Mouse (Mus musculus) ES-E14 (cell line): ENCODE measurements around the gene Nptxr. TPM values are rescaled to one million over a fixed set of nuclear protein-coding genes. Genes with fewer than 3 reads are reported as not detected.

ENCODE experiments used
- DNase-seq: peaks from one replicate; pipeline ENCODE4 v3.0.0-alpha.2; 2013; ENCODE audit warnings: low read depth, low spot score
- H3K27ac ChIP-seq: 2 replicates; pipeline ENCODE4 v1.5.1; 2012; ENCODE audit warnings: low read depth, mild to moderate bottlenecking, low read length, moderate library complexity, mixed read lengths; ENCODE audit not compliant: poor library complexity, insufficient read depth, severe bottlenecking
- H3K36me3 ChIP-seq: 2 replicates; pipeline ENCODE4 v1.6.1; 2012; ENCODE audit warnings: mild to moderate bottlenecking, low read length, moderate library complexity, mixed read lengths; ENCODE audit not compliant: control insufficient read depth, poor library complexity, insufficient read depth, severe bottlenecking
- H3K4me1 ChIP-seq, 2 experiments: fragments of 150-350 bp in 1 of 2; sonication (generic) in 1 of 2; 2 replicates each; pipeline ENCODE4 v1.6.1; 2012; ENCODE audit warnings: low read length in 2 of 2, mild to moderate bottlenecking in 1 of 2, mixed read lengths in 1 of 2; ENCODE audit not compliant: control insufficient read depth in 2 of 2, insufficient read depth in 2 of 2, poor library complexity in 1 of 2
- H3K4me3 ChIP-seq, 2 experiments: fragments of 150-350 bp in 1 of 2; sonication (generic) in 1 of 2; 2 replicates each; pipeline ENCODE4 v1.5.1; 2012; ENCODE audit warnings: low read length in 2 of 2, low read depth in 1 of 2, mild to moderate bottlenecking in 1 of 2, mixed read lengths in 1 of 2; ENCODE audit not compliant: insufficient read depth in 1 of 2, poor library complexity in 1 of 2, severe bottlenecking in 1 of 2
- H3K9ac ChIP-seq: 2 replicates; pipeline ENCODE4 v1.6.1; 2012; ENCODE audit warnings: low read depth, mild to moderate bottlenecking, low read length, mixed read lengths; ENCODE audit not compliant: poor library complexity, insufficient read depth, severe bottlenecking
- H3K9me3 ChIP-seq: fragments of 150-350 bp; sonication (generic); 2 replicates; pipeline ENCODE4 v1.6.1; 2012; ENCODE audit warnings: low read depth, mild to moderate bottlenecking, low read length; ENCODE audit not compliant: control insufficient read depth, insufficient read depth
- CHD2 ChIP-seq: IDR thresholded peaks from 2 replicates; pipeline ENCODE4 v1.6.1; 2014; ENCODE audit warnings: mild to moderate bottlenecking, low read depth, low read length, inconsistent platforms
- HCFC1 ChIP-seq: IDR thresholded peaks from 2 replicates; pipeline ENCODE4 v1.6.1; 2012; ENCODE audit warnings: low read length, inconsistent platforms, borderline replicate concordance; ENCODE audit not compliant: insufficient read depth
- MAFK ChIP-seq: IDR thresholded peaks from 2 replicates; pipeline ENCODE4 v1.6.1; 2014; ENCODE audit warnings: mild to moderate bottlenecking, low read depth, low read length, inconsistent platforms; ENCODE audit not compliant: insufficient read depth
- ZC3H11A ChIP-seq: IDR thresholded peaks from 2 replicates; pipeline ENCODE4 v1.6.1; 2012; ENCODE audit warnings: low read depth, mild to moderate bottlenecking, inconsistent platforms, low read length, borderline replicate concordance
- ZNF384 ChIP-seq: IDR thresholded peaks from 2 replicates; pipeline ENCODE4 v1.6.1; 2012; ENCODE audit warnings: low read depth, low read length, inconsistent platforms
- in situ Hi-C, 2 experiments: fragments of 600-800 bp; cut with MboI; formaldehyde crosslinking; loops; one replicate each; pipeline ENCODE4 v1.15.1; 2025; ENCODE audit warnings: low sequenced_read_pairs in 2 of 2, inconsistent platforms in 1 of 2; ENCODE audit not compliant: unreplicated experiment in 2 of 2
- total RNA-seq: library from RNA; depleted of rRNA; stranded (reverse); fragments of 300-350 nt; gene quantifications from 2 replicates; pipeline ENCODE4 v1.2.3, GENCODE M21; 2012

The Nptxr gene
- total RNA-seq, 1 experiment: 7.9 TPM

DNA sequence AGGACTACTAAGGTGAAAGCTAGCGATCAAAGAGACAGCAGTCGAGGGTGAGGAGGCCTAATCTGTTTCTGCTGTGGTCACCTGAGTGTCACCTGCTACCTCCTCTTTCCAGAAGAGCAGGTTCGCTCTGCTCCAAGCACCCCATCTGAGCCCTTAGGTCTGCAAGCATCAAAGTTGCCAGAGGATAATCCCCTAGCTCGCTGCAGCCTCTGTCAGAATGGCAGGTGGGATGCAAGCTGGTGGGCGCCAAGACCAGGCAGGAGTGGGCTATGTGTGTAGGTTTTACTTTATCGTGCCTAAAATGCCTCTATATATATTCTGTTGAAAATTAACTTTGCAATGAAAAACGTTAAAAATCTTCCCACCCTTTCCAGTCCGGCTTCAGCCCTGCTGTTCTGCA lies 680 bp upstream of the Nptxr start:
- in situ Hi-C loops: no loop called here
- no peak overlapping the region for H3K4me3 ChIP-seq
- no peaks in the 10 kb centered on the region for H3K9me3 ChIP-seq
- H3K36me3 ChIP-seq: no peaks in the 10 kb centered on the region
- H3K9ac ChIP-seq: no peak overlapping the region
- H3K4me1 ChIP-seq: peaks cover 0 to 5% of the 10 kb centered on the region in 2 experiments; a peak in 1 of 4 replicates
- no peak for TF ChIP-seq MAFK
- no peak for TF ChIP-seq HCFC1
- TF ChIP-seq ZC3H11A: no peak
- no peak for TF ChIP-seq ZNF384
- TF ChIP-seq CHD2: no peak
- no peak for DNase-seq
- H3K27ac ChIP-seq: no peak overlapping the region

DNA sequence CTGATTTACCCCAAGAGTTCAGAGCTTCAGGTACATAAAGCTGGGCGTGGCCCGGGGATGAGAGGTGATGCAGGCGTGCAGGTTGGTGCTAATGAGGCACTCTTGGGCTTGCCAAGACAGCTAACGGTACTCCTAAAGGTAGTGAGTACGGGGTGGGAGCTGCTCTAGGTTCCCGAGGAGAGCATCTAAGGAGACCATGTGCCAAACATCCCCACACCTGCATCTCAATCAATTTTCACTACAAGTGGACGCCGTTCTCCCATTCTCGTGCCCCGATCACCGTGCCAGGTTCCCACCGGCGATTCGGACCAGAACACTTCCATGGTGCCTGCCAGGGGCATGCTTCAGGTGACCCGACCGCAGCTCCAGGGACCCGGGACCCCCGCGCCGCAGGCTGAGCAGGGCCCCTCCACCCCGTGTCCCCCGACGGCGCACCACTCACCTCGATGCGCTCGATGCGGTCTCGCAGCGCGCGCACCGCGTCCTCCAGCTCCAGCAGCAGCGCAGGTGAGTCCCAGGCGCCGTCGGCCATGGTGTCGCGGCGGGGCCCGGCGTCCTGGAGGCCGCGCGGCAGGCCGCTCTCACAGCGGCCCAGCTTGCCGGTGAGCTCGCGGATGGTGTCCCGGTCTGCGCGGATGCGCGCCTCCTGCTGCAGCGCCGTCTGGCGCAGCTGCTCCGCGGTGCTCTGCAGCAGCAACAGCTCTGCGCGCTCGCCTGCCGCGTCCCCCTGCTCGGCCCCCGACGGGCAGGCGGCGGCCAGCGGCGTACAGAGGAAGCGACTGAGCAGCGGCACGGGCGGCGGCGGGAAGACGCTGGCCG lies 824 bp downstream of the Nptxr start:
- Histone ChIP-seq H3K4me1 (peaks cover 0 to 5% of the 10 kb centered on the region in 2 experiments; a peak in 1 of 4 replicates), H3K4me3 (peak overlapping the region; percentile 67 to 77), H3K36me3 (no peaks in the 10 kb centered on the region), H3K27ac (no peak overlapping the region), H3K9ac (peak overlapping the region; percentile 58), H3K9me3 (no peaks in the 10 kb centered on the region)
- in situ Hi-C loops: no loop called here
- TF ChIP-seq ZNF384: no peak
- no peak for DNase-seq

DNA sequence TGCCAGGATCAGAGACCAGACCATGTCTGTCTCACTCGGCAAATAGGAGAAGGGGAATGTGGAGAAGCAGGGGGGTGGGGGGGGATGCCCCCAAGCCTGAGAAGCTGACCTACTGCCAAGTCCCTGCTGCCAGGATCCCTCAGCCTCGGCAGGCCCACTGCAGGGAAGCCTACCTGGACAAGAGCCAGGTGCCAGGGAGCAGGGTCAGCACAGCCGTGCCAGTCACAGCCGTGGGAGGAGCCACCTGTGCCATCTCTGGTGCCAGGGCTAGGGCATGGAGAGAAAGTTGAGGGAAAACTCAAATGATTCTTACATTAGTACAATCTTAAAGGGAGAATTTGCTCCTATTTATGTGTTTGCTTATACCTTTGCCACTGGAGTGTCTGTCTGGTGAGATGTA lies 2.3 kb downstream of the Nptxr start:
- Histone ChIP-seq H3K27ac (no peak overlapping the region), H3K4me1 (peaks cover 0 to 5% of the 10 kb centered on the region in 2 experiments; a peak in 1 of 4 replicates), H3K9me3 (no peaks in the 10 kb centered on the region), H3K4me3 (no peak overlapping the region), H3K36me3 (no peaks in the 10 kb centered on the region), H3K9ac (no peak overlapping the region)
- in situ Hi-C loops: no loop called here
- no peak for DNase-seq
- no peak for TF ChIP-seq ZC3H11A
- no peak for TF ChIP-seq HCFC1
- no peak for TF ChIP-seq ZNF384

GRCm38 (mm10) chr15:79801646-79802045 lies 2.9 kb downstream of the Nptxr start:
- Histone ChIP-seq H3K4me3 (no peak overlapping the region), H3K27ac (no peak overlapping the region), H3K36me3 (no peaks in the 10 kb centered on the region), H3K9ac (no peak overlapping the region), H3K4me1 (peaks cover 0 to 5% of the 10 kb centered on the region in 2 experiments; a peak in 1 of 4 replicates), H3K9me3 (no peaks in the 10 kb centered on the region)
- DNase-seq: no peak
- in situ Hi-C loops: no loop called here
- TF ChIP-seq HCFC1: no peak
- TF ChIP-seq MAFK: no peak
- no peak for TF ChIP-seq ZNF384
- TF ChIP-seq CHD2: no peak
- no peak for TF ChIP-seq ZC3H11A

- Histone ChIP-seq H3K4me1 (peaks cover 0 to 5% of the 10 kb centered on the region in 2 experiments; a peak in 1 of 4 replicates), H3K9me3 (no peaks in the 10 kb centered on the region), H3K4me3 (no peak overlapping the region), H3K36me3 (no peaks in the 10 kb centered on the region), H3K27ac (no peak overlapping the region), H3K9ac (no peak overlapping the region)
- TF ChIP-seq ZNF384 (no peak), ZC3H11A (no peak), HCFC1 (no peak), CHD2 (no peak), MAFK (no peak)
- no peak for DNase-seq
- in situ Hi-C loops: no loop called here
These were observed 3.9 kb downstream of the Nptxr start for GRCm38 (mm10) chr15:79800701-79801100.
